Mouse (Mus musculus) ES-Bruce4 (cell line): ENCODE measurements around the gene Pcf11. TPM values are rescaled to one million over a fixed set of nuclear protein-coding genes. Genes with fewer than 3 reads are reported as not detected.
A peak's percentile ranks its signal among the peaks of the same experiment; 100 is the strongest.

Experiments used
- H3K27ac ChIP-seq: 2 replicates; pipeline ENCODE4 v1.5.1; 2012; ENCODE audit warnings: low read length, inconsistent platforms; ENCODE audit not compliant: insufficient read depth
- H3K27me3 ChIP-seq: 2 replicates; pipeline ENCODE4 v1.6.1; 2012; ENCODE audit warnings: mild to moderate bottlenecking, low read length, inconsistent platforms; ENCODE audit not compliant: control insufficient read depth, poor library complexity, insufficient read depth, severe bottlenecking
- H3K36me3 ChIP-seq: 2 replicates; pipeline ENCODE4 v1.6.1; 2012; ENCODE audit warnings: inconsistent platforms, mild to moderate bottlenecking, low read length, moderate library complexity; ENCODE audit not compliant: control insufficient read depth, poor library complexity, insufficient read depth, severe bottlenecking
- H3K4me1 ChIP-seq: one replicate; pipeline ENCODE4 v1.8.1; 2011; ENCODE audit warnings: low read length; ENCODE audit not compliant: control insufficient read depth, insufficient read depth
- H3K4me3 ChIP-seq: 2 replicates; pipeline ENCODE4 v1.5.1; 2011; ENCODE audit warnings: low read depth, mild to moderate bottlenecking, low read length
- H3K9ac ChIP-seq: 2 replicates; pipeline ENCODE4 v1.6.1; 2012; ENCODE audit warnings: low read depth, mild to moderate bottlenecking, inconsistent platforms; ENCODE audit not compliant: poor library complexity, severe bottlenecking
- H3K9me3 ChIP-seq: replicated peaks from 2 replicates; pipeline ENCODE4 v1.6.1; 2012; ENCODE audit warnings: mild to moderate bottlenecking, low read length, inconsistent platforms; ENCODE audit not compliant: control insufficient read depth, poor library complexity, insufficient read depth, severe bottlenecking
- CTCF ChIP-seq: IDR thresholded peaks from one replicate; pipeline ENCODE4 v1.8.1; 2011; ENCODE audit warnings: low read depth, low read length
- EP300 ChIP-seq: IDR thresholded peaks from 2 replicates; pipeline ENCODE4 v1.6.1; 2011; ENCODE audit warnings: low read depth, low read length; ENCODE audit not compliant: insufficient read depth
- POLR2A ChIP-seq: IDR thresholded peaks from one replicate; pipeline ENCODE4 v1.8.1; 2011; ENCODE audit warnings: low read length; ENCODE audit not compliant: insufficient read depth
- polyA plus RNA-seq: library from polyadenylated mRNA; stranded (reverse); fragments of >200 nt; gene quantifications from 2 replicates; pipeline ENCODE4 v1.2.4, GENCODE M21; 2011; ENCODE audit warnings: low read depth; ENCODE audit not compliant: missing spikeins, insufficient read depth, insufficient read length

Pcf11 gene
- 63.2 and 64.1 TPM in 2 replicates for polyA plus RNA-seq

DNA sequence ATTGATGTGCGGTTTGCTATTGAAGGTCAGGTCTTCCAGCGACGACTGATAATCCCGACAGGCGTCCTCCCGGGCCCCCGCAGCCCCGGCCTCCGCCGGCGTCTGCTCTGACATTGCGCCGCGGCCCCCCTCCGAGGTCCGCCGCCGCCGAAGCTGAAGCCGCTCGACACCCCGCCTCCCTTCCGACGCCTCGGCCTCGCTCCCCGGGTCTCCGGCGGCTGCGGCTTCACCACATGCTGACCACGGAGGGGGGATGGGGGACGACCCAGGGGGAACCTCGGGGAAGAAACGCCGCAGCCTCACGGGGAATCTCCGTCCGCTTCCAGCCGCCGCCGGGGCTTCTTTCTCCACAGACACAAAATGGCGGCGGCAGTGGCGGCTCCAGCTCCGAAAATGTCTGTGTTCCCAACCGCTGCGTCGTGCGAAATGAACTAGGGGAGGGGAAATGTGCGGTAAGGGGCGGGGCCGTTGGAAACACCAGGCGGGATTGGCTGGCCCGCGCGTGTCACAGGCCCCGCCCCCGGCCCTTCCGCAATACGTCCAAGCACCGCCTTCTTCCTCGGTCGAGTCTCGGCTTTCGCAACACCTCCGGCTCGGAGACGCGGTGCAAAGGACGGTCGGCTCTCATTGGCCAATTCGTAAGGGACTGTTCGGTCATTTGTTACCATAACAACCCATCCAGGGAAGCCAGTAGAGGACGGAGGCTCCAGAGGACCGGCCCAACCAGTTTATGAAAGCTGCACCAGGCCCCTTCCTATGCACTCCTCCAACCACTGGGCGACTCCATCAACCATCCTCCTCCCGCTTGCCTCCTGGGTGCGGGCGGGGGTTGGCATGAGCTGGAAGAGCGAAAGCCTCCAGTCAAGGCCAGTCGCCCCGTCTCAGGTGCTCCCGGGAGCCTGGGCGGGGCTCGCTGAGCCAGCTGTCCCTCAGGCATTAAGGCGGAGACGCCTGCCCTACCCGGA is at the start of gene Pcf11:
Gene Pcf11, minus strand, starts transcription at position 428 of the 965 bp plus-strand sequence.
- Histone ChIP-seq H3K4me3 (peak within 1 kb of the TSS; percentile 98), H3K4me1 (peaks cover 1% of the 10 kb centered on the region), H3K27me3 (no peaks in the 10 kb centered on the region), H3K27ac (peak within 1 kb of the TSS; percentile 79), H3K9me3 (no peaks in the 10 kb centered on the region), H3K9ac (peak within 1 kb of the TSS; percentile 99), H3K36me3 (peaks cover 19% of the 10 kb centered on the region)
- TF ChIP-seq CTCF (no peak), POLR2A (peak; percentile 63)

DNA sequence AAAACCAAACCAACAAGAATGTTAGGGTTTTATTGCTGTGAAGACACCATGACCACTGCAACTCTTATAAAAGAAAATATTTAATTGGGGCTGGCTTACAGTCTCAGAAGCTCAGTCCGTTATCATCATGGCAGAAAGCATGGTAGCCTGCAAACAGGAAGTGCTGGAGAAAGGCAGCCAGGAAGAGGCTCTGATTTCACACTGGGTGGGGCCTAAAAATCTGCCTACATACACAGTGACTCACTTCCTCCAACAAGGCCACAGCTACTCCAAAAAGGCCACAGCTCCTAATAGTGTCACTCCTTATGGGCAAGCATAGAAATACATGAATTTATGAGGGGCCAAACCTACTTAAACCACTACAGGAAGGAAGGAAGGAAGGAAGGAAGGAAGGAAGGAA is 45.3 kb upstream of the Pcf11 start:
- Histone ChIP-seq H3K36me3 (no peaks in the 10 kb centered on the region), H3K9ac (no peak overlapping the region), H3K27me3 (no peaks in the 10 kb centered on the region), H3K27ac (no peak overlapping the region), H3K4me1 (no peaks in the 10 kb centered on the region), H3K9me3 (no peaks in the 10 kb centered on the region), H3K4me3 (no peak overlapping the region)
- TF ChIP-seq EP300 = no peak
- TF ChIP-seq POLR2A = no peak
- no peak for TF ChIP-seq CTCF

DNA sequence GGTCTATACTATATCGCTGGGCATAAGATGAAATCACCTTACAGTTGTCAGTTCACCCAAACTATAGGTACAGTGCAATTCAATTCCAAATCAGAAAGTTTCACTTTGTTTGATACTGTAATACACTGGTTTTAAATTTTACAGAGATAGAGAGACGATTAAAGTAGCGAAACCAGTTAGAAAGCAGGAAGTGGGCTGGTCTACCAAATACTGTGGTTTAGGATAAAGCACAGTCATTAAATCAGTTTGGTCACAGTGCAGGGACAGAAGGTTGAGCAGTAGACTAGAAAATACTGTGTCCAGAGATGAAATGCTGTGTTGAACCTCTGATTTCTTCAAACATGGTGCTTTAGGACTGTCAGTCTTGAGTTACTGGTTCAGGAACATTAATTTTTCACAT is 41.9 kb upstream of the Pcf11 start:
- Histone ChIP-seq H3K9me3 (no peaks in the 10 kb centered on the region), H3K4me3 (no peak overlapping the region), H3K27ac (no peak overlapping the region), H3K4me1 (no peaks in the 10 kb centered on the region), H3K27me3 (no peaks in the 10 kb centered on the region), H3K36me3 (no peaks in the 10 kb centered on the region), H3K9ac (no peak overlapping the region)
- TF ChIP-seq EP300 (no peak), POLR2A (no peak), CTCF (no peak)

DNA sequence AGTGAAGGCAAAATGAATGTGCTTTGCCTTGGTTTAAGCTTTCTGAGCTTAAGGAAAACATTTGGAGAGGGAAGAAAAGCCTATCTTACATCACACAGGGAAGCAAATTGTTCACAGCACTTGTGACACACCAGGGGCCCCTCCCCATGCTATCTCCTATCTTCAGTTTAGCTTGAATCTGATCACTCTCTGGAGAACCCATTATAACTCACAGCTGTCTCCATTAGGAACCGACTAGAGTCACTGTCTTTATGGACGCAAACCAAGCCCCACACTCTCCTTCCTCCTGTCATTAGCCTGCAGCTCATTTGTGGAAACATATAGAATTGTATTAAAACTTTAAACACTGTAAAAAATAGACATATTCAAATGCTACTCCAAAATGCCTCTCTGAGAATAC is 39.8 kb upstream of the Pcf11 start:
- H3K36me3 ChIP-seq = no peaks in the 10 kb centered on the region
- no peak overlapping the region for H3K27ac ChIP-seq
- no peaks in the 10 kb centered on the region for H3K9me3 ChIP-seq
- no peak overlapping the region for H3K4me3 ChIP-seq
- TF ChIP-seq CTCF (no peak), POLR2A (no peak), EP300 (no peak)
- H3K27me3 ChIP-seq = no peaks in the 10 kb centered on the region
- H3K4me1 ChIP-seq = no peaks in the 10 kb centered on the region
- H3K9ac ChIP-seq = no peak overlapping the region

DNA sequence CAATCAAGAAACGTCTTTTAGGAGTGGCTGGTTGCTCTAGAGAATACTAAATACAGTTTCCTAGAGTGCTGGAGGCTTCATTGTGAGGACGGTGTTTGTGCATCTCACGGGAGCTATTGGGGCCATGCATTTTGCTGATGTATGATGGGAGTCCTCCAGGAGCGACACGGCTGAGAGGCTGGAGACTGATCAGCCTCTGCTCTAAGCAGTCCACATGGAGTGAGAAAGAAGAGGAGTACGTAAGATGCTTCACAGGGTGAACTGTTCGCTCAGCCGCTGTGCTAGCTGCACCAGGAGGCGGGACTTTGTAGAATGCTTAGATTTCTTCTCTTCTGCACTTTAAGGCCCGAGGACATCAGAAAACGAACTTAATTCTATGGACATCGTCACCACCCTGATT is 37.0 kb upstream of the Pcf11 start:
- Histone ChIP-seq H3K27me3 (no peaks in the 10 kb centered on the region), H3K4me3 (no peak overlapping the region), H3K4me1 (no peaks in the 10 kb centered on the region), H3K9me3 (no peaks in the 10 kb centered on the region), H3K9ac (no peak overlapping the region), H3K27ac (no peak overlapping the region), H3K36me3 (no peaks in the 10 kb centered on the region)
- TF ChIP-seq EP300 (no peak), POLR2A (no peak), CTCF (no peak)

DNA sequence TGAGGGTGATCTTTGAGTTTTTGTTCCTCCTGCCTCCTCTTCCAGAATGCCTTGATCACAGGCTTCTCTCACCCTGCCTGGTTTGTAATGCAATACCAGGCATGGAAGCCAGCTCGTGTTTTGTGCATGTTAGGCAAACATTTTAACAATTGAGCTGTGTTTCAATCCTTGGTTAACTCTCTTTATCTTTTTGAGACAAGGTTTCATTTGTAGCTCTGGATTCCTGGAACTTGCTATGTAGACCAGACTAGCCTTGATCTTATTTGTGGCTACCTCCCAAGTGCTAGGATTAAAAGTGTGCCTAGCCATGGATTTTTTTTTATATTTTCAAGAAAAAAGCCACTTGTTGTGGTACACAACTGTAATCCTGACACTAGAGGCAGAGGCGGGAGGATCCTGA is 35.8 kb upstream of the Pcf11 start:
- H3K4me3 ChIP-seq = no peak overlapping the region
- no peak for TF ChIP-seq EP300
- no peak for TF ChIP-seq CTCF
- TF ChIP-seq POLR2A = no peak
- H3K9me3 ChIP-seq = no peaks in the 10 kb centered on the region
- no peak overlapping the region for H3K9ac ChIP-seq
- no peaks in the 10 kb centered on the region for H3K27me3 ChIP-seq
- no peaks in the 10 kb centered on the region for H3K36me3 ChIP-seq
- no peaks in the 10 kb centered on the region for H3K4me1 ChIP-seq
- no peak overlapping the region for H3K27ac ChIP-seq
